Mouse (Mus musculus) liver, embryonic 12.5 days (tissue): ENCODE measurements around the gene H2-Ab1. TPM values are rescaled to one million over a fixed set of nuclear protein-coding genes. Genes with fewer than 3 reads are reported as not detected.

Experiments used
- ATAC-seq: fragments of 200-750 bp; cut with Nextera tagmentation; 2 replicates; pipeline ENCODE4 v1.8.0; 2017; ENCODE audit warnings: moderate number of reproducible peaks, mild to moderate bottlenecking, moderate library complexity
- H3K27ac ChIP-seq: fragments of 300-500 bp; sonication (generic); 2 replicates; pipeline ENCODE4 v1.5.1; 2016; ENCODE audit warnings: mild to moderate bottlenecking
- H3K27me3 ChIP-seq: fragments of 300-500 bp; sonication (generic); replicated peaks from 2 replicates; pipeline ENCODE4 v1.6.1; 2016; ENCODE audit warnings: mild to moderate bottlenecking, moderate library complexity
- H3K36me3 ChIP-seq: fragments of 300-500 bp; sonication (generic); 2 replicates; pipeline ENCODE4 v1.6.1; 2016; ENCODE audit warnings: mild to moderate bottlenecking, moderate library complexity
- H3K4me1 ChIP-seq: fragments of 300-500 bp; sonication (generic); 2 replicates; pipeline ENCODE4 v1.6.1; 2016
- H3K4me2 ChIP-seq: fragments of 300-500 bp; sonication (generic); 2 replicates; pipeline ENCODE4 v1.6.1; 2016; ENCODE audit warnings: mild to moderate bottlenecking, moderate library complexity
- H3K4me3 ChIP-seq: fragments of 300-500 bp; sonication (generic); 2 replicates; pipeline ENCODE4 v1.5.1; 2016; ENCODE audit warnings: mild to moderate bottlenecking, moderate library complexity
- H3K9ac ChIP-seq: fragments of 300-500 bp; sonication (generic); 2 replicates; pipeline ENCODE4 v1.6.1; 2016; ENCODE audit warnings: mild to moderate bottlenecking, moderate library complexity
- H3K9me3 ChIP-seq: fragments of 300-500 bp; sonication (generic); replicated peaks from 2 replicates; pipeline ENCODE4 v1.6.1; 2016; ENCODE audit warnings: mild to moderate bottlenecking, moderate library complexity
- WGBS: fragments of 180-500 bp; shearing (Covaris S2); methylation state at CpG from one replicate; pipeline ENCODE4 v1.1.7; 2016; ENCODE audit not compliant: insufficient replicate concordance; 5-methylcytosine and 5-hydroxymethylcytosine counted together
- polyA plus RNA-seq: library from polyadenylated mRNA; unstranded; fragments of >200 nt; fragmentation: Nextera tagmentation; extraction: Ambion mirVana; gene quantifications from 2 replicates; pipeline ENCODE4 v1.2.1, GENCODE M21; 2016

The H2-Ab1 gene
- polyA plus RNA-seq, 1 experiment from 2014 or later, result 3.1 TPM

- H3K27me3 ChIP-seq, result peaks cover 4% of the 10 kb centered on the region
- H3K36me3 ChIP-seq, result no peaks in the 10 kb centered on the region
- H3K9me3 ChIP-seq, result no peaks in the 10 kb centered on the region
- no peaks in the 10 kb centered on the region for H3K4me1 ChIP-seq
- no peak overlapping the region for H3K4me2 ChIP-seq
- WGBS, result 40% methylated on average over 6 of the region's 6 CpGs
- ATAC-seq, result no peak
- H3K27ac ChIP-seq, result no peak overlapping the region
- no peak overlapping the region for H3K4me3 ChIP-seq
- no peak overlapping the region for H3K9ac ChIP-seq
Measured at GRCm38 (mm10) chr17:34286999-34287398, 29.5 kb downstream of the H2-Ab1 start.

DNA sequence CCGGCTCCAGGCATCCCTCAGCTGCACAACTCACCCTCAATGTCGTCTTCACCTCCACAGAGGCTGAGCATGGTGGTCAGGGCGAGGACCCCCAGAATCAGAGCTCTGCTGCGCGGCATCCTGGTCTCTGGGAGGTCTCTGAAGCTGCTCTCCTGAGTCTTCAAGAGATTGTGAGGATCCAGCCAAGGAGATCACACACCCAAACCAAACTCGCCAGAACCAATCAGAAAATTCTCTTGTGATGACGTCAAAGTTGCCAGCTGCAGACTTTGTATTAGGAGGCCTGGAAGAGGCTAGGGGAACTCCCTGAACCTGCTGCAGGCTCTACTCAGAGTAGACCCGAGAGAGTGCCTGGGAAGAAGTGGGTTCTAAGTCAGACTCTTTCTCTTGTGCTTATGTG is 30.2 kb downstream of the H2-Ab1 start, which contains the start of gene H2-Aa:
Gene H2-Aa (minus strand): TSS at position 176 of the 400 bp plus-strand sequence.
- Histone ChIP-seq H3K36me3 (no peaks in the 10 kb centered on the region), H3K4me2 (no peak within 1 kb of the TSS), H3K27me3 (peaks cover 4% of the 10 kb centered on the region), H3K4me3 (no peak within 1 kb of the TSS), H3K4me1 (no peaks in the 10 kb centered on the region), H3K9me3 (no peaks in the 10 kb centered on the region), H3K27ac (no peak within 1 kb of the TSS), H3K9ac (no peak within 1 kb of the TSS)
- 14% methylated on average over 8 of the region's 8 CpGs for WGBS
- ATAC-seq, result no peak

DNA sequence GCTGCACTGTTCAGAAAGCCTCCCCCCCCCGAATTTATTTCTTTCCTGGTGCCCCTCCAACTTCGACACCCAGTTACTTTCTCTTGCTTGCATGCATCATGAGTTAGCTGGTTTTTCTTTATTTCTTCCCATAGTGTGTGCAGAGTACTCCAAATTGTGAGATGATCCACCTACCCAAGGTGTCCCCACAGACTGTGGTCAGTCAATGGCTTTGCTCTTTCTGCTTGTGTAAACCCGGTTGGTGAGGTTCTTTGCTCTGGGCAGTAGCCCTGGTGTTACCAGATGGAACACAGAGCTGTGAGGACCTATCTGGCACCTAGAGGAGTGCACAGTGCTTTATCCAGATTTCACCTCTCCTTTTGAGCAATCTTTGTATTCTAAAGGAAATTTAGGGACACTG is 30.6 kb downstream of the H2-Ab1 start:
- Histone ChIP-seq H3K9me3 (no peaks in the 10 kb centered on the region), H3K27ac (no peak overlapping the region), H3K27me3 (peaks cover 4% of the 10 kb centered on the region; the same call in 1 of the 2 replicates), H3K4me3 (no peak overlapping the region), H3K4me1 (no peaks in the 10 kb centered on the region), H3K9ac (no peak overlapping the region), H3K36me3 (no peaks in the 10 kb centered on the region), H3K4me2 (no peak overlapping the region)
- WGBS, result 44% methylated on average over 3 of the region's 3 CpGs
- no peak for ATAC-seq

- Histone ChIP-seq H3K4me3 (no peak overlapping the region), H3K4me1 (no peaks in the 10 kb centered on the region), H3K27ac (no peak overlapping the region), H3K4me2 (no peak overlapping the region), H3K9me3 (no peaks in the 10 kb centered on the region), H3K27me3 (peaks cover 9% of the 10 kb centered on the region; the same call in 1 of the 2 replicates), H3K9ac (no peak overlapping the region), H3K36me3 (no peaks in the 10 kb centered on the region)
- WGBS, result 17% methylated on average over 8 of the region's 8 CpGs
- ATAC-seq, result 0 out of 2 replicates have a peak, but pooled peaks have one; percentile 35
Measured at GRCm38 (mm10) chr17:34291609-34292008, 34.1 kb downstream of the H2-Ab1 start.

GRCm38 (mm10) chr17:34292570-34292969 is 35.1 kb downstream of the H2-Ab1 start:
- ATAC-seq, result no peak
- 75% methylated on average over 4 of the region's 4 CpGs for WGBS
- Histone ChIP-seq H3K27ac (no peak overlapping the region), H3K36me3 (no peaks in the 10 kb centered on the region), H3K9me3 (no peaks in the 10 kb centered on the region), H3K4me3 (no peak overlapping the region), H3K4me2 (no peak overlapping the region), H3K4me1 (no peaks in the 10 kb centered on the region), H3K27me3 (peaks cover 17% of the 10 kb centered on the region; the same call in 1 of the 2 replicates), H3K9ac (no peak overlapping the region)

- Histone ChIP-seq H3K36me3 (no peaks in the 10 kb centered on the region), H3K27me3 (peaks cover 23% of the 10 kb centered on the region), H3K9me3 (no peaks in the 10 kb centered on the region), H3K27ac (no peak overlapping the region), H3K9ac (no peak overlapping the region), H3K4me1 (no peaks in the 10 kb centered on the region), H3K4me3 (no peak overlapping the region), H3K4me2 (no peak overlapping the region)
- ATAC-seq, result no peak
- WGBS, result 6% methylated on average over 2 of the region's 2 CpGs
Measured at GRCm38 (mm10) chr17:34293533-34293932, 36.0 kb downstream of the H2-Ab1 start.

DNA sequence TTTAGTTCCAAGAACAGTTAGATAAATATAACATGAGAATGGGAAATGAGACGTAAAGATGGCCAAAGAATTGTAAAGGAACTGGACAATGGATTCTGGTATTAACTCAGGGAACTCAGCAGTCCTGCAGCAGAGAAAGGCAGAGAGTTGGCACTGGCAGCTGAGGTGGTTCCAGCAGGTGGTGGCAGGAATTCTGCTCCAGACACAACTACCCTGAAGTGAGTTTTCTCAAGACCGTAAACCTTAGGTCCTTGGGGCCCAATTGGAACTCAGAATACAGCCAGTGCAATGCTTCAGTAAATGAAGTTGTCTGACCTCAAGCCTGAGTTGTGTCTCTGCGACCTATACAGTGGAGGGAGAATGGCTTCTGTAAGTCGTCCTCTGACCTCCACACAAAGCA is 36.8 kb downstream of the H2-Ab1 start:
- no peak overlapping the region for H3K4me2 ChIP-seq
- ATAC-seq, result no peak

DNA sequence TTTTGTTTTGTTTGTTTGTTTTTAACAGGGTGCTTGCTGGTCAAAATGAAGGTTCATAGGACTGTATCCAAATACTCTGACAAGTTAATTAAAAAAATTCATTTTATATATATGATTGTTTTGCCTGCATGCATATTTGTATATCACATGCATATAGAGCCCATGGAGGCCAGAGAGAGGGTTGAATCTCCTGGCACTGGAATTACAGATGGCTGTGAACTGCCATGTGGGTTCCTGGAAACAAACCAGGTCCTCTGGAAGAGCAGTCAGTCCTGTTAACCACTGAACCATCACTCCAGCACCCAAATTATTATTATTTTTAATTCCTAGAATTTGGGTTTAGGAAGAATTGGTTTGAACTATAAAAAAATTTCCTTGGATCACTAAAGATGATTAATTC is 37.8 kb downstream of the H2-Ab1 start:
- Histone ChIP-seq H3K4me1 (no peaks in the 10 kb centered on the region), H3K4me3 (no peak overlapping the region), H3K36me3 (no peaks in the 10 kb centered on the region), H3K9ac (no peak overlapping the region), H3K9me3 (no peaks in the 10 kb centered on the region), H3K4me2 (no peak overlapping the region), H3K27ac (no peak overlapping the region), H3K27me3 (peaks cover 20% of the 10 kb centered on the region)
- ATAC-seq, result no peak

More for the DNA sequence above, 36.8 kb downstream of the H2-Ab1 start:
- no peak overlapping the region for H3K4me3 ChIP-seq
- H3K4me1 ChIP-seq, result no peaks in the 10 kb centered on the region
- no peaks in the 10 kb centered on the region for H3K36me3 ChIP-seq
- peaks cover 23% of the 10 kb centered on the region for H3K27me3 ChIP-seq
- no peak overlapping the region for H3K9ac ChIP-seq
- 52% methylated on average over 4 of the region's 4 CpGs for WGBS
- no peak overlapping the region for H3K27ac ChIP-seq
- no peaks in the 10 kb centered on the region for H3K9me3 ChIP-seq

DNA sequence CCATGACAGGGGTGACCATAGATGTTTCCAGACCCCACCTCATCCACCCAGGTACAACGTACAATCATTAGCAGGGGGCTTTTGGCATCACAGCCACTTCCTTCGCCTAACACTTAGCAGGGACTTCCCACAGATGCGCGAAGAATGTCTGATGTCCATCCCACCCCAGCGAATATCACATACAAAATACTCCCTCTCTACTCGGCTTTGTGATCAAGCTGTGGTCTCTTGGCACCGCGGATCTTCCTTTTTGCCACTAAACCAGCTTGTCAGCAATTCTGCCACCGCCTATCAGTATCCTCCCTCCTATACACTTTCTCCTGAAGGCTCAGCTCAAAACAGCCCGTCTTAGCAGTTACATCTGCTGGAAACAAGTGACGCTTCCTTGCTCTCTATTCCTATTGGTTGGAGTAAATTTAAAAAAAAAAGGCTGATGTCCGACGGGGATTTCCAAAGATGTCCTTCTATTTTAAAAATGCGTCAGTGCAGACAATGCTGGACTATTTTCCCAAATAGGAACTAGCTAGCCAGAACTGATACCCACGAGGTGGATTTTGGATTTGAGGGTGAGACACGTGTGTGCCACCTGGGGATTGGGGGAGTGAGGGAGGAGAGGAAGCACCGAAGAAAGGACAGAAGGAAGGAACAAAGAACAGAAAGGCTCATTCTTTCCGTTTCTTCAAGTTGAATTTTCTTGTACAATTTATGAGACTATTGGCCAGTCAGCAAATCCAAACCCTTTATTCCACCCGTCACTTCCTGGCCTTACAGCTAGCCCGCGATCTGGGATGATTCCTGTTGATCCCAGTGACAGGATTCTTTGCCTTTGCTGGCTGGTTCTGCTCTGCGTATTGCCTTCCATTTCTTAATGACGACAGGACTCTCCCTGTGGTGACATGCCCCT is 38.7 kb downstream of the H2-Ab1 start:
- Histone ChIP-seq H3K36me3 (no peaks in the 10 kb centered on the region), H3K4me3 (no peak overlapping the region; the same call in 1 of the 2 replicates), H3K4me1 (no peaks in the 10 kb centered on the region), H3K9ac (no peak overlapping the region), H3K9me3 (no peaks in the 10 kb centered on the region), H3K4me2 (peak overlapping the region; percentile 45), H3K27me3 (peaks cover 20% of the 10 kb centered on the region), H3K27ac (no peak overlapping the region)
- no peak for ATAC-seq
- WGBS, result 22% methylated on average over 23 of the region's 23 CpGs

DNA sequence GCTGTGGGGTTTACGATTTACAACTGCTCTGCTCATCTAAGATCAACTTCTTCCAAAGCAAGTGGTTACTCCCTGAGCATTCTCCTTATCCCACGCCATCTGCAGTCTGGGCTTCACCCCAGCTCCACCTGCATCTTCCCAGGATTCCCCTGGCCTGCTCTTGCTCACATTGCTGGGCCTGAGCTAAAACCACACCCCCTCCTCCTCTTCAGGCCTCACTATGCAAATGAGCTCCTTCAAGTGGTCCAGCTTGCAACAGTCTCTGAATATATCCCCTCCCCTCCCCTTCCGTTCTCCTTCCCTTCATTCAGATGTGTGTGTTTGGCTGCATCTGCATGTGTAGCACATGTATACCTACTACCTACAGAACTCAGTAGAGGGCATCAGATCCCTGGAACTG is 41.9 kb downstream of the H2-Ab1 start:
- Histone ChIP-seq H3K4me3 (no peak overlapping the region), H3K9ac (no peak overlapping the region), H3K36me3 (no peaks in the 10 kb centered on the region), H3K27me3 (peaks cover 26% of the 10 kb centered on the region), H3K4me1 (no peaks in the 10 kb centered on the region), H3K27ac (no peak overlapping the region), H3K9me3 (no peaks in the 10 kb centered on the region), H3K4me2 (no peak overlapping the region)
- ATAC-seq, result no peak
- 51% methylated on average over 3 of the region's 3 CpGs for WGBS

- WGBS, result 81% methylated on average over 8 of the region's 8 CpGs
- Histone ChIP-seq H3K27me3 (peaks cover 26% of the 10 kb centered on the region), H3K9ac (no peak overlapping the region), H3K9me3 (no peaks in the 10 kb centered on the region), H3K4me2 (no peak overlapping the region), H3K27ac (no peak overlapping the region), H3K4me1 (no peaks in the 10 kb centered on the region), H3K4me3 (no peak overlapping the region), H3K36me3 (no peaks in the 10 kb centered on the region)
- no peak for ATAC-seq
Measured at GRCm38 (mm10) chr17:34300071-34300470, 42.6 kb downstream of the H2-Ab1 start.

DNA sequence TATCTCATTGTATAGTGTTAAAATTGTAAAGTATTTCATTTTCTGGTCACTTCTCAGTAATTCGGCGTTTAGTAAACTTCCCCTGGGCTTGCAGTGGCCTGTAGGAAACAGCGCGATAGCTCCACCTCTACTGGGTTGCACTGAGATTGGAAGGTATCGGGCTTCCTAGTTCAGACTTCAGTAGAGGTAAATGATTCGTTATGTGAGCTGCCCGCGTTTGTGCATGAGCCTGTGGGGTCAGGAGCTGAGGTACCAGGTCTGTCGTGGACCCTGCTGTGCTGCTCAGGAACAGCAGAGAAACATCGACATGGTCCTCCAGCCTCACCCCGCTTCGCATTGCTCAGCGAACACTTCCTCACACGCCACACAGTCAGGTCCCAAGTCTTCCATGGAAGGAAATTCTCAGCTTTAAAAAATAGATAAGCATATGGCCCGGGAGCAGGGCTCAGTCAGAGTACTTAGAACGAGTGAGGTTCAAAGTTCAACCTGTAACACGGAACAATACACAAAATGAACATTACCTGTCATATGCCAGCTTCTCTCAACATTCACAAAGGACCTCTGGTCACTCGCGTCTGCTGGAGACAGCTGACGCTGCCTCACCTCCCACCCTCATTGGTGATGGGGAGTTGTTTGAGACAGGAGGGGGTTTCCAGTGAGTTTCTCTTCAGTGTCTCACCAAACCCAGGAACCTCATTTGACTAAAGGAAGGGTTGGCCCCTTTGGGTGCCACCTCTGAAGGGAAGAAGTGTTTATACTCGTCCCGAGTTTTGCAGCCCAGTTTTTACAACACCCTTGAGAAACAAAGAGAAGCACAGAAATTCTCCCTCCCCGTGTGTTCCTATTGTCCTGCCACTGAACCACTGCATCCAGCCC is 43.4 kb downstream of the H2-Ab1 start:
- no peak overlapping the region for H3K4me2 ChIP-seq
- H3K36me3 ChIP-seq, result no peaks in the 10 kb centered on the region

More for the DNA sequence above, 43.4 kb downstream of the H2-Ab1 start:
- Histone ChIP-seq H3K4me1 (no peaks in the 10 kb centered on the region), H3K4me3 (no peak overlapping the region), H3K9ac (no peak overlapping the region), H3K27me3 (peaks cover 23% of the 10 kb centered on the region), H3K27ac (no peak overlapping the region), H3K9me3 (no peaks in the 10 kb centered on the region)
- 63% methylated on average over 23 of the region's 23 CpGs for WGBS
- no peak for ATAC-seq
